ENCODE assay signal across 12 mouse cellular contexts in genomic region chr3:96312341-96313098, GRCm38 (mm10). TPM values are rescaled to one million over a fixed set of nuclear protein-coding genes. Genes with fewer than 3 reads are reported as not detected.
DNase-seq lines count a peak whose midpoint lies in the region; TF ChIP-seq lines count a peak whose summit lies in the region.
"Had no signal": no experiment of that assay in that cellular context is flagged by ENCODE, and none has a peak within 500 bp of the region (broad histone marks: within the 10 kb centered on the region; RNA-seq: fewer than 3 reads in every experiment).

No protein-coding gene starts in this region.

- DNase-seq in adrenal gland, postnatal 14 days = peak; percentile 46
- no peak for DNase-seq in adrenal gland, adult 8-10 months
- peak; percentile 17 for DNase-seq in layer of hippocampus, adult 8-10 months (ENCODE audit: low spot score in 2 of 2)
- no peak for DNase-seq in layer of hippocampus, adult 9-10 months (ENCODE audit: low spot score)
- peak; percentile 67 for DNase-seq in 3T3-L1 (ENCODE audit: low read depth, low spot score)
- peak; percentile 5 for DNase-seq in brain, embryonic 14.5 days (ENCODE audit: low read depth)
- no peak for DNase-seq in cerebellum, adult 18-20 months
- no peak for DNase-seq in gastrocnemius, adult 8-10 months (ENCODE audit: low spot score in 2 of 2)
- DNase-seq: adrenal gland, adult 2 months; liver, embryonic 13.5 days; lung, postnatal 4 days had no signal

- TF ChIP-seq CTCF in brain, embryonic 14.5 days (IDR thresholded peaks at IDR 0.05; ENCODE audit: borderline replicate concordance, extremely low read depth, insufficient read depth, insufficient read length) = no peak

- TF ChIP-seq POLR2A in brain, embryonic 14.5 days (IDR thresholded peaks at IDR 0.05; ENCODE audit: borderline replicate concordance, extremely low read depth, insufficient read depth, insufficient read length, poor library complexity, severe bottlenecking) = no peak

RNA-seq across cellular contexts. Expression of gene Fcgr1, which starts 18.8 kb away (rescaled TPM):
- total RNA-seq in adrenal gland, postnatal 14 days (2021) = 0.56 and 1.3 TPM in 2 replicates
- total RNA-seq in adrenal gland, adult 8-10 months (2022) = 1 to 10 TPM; 2.2 to 4.3 (median 3.3) TPM
- total RNA-seq in layer of hippocampus, adult 8-10 months (2022) = 1 to 10 TPM; 2.5 to 9.1 (median 5.3) TPM
- polyA plus RNA-seq in brain, embryonic 14.5 days (2012; rRNA removed) = 1.4 and 1.8 TPM in 2 replicates
- under 1 TPM in 1 of 4 experiments, not detected in 3; 0.70 TPM for total RNA-seq in gastrocnemius, adult 8-10 months (2022)
- polyA plus RNA-seq: G1E had no signal

RNA-seq across cellular contexts. Expression of gene Hist2h2bb, which starts 43.0 kb away (rescaled TPM):
- total RNA-seq in adrenal gland, postnatal 14 days (2021) = 370 and 432 TPM in 2 replicates
- 100 to 1,000 TPM in 1 of 4 experiments, 10 to 100 TPM in 3; 70.8 to 139 (median 88.2) TPM for total RNA-seq in adrenal gland, adult 8-10 months (2022)
- total RNA-seq in layer of hippocampus, adult 8-10 months (2022) = 100 to 1,000 TPM; 106 to 143 (median 138) TPM
- polyA plus RNA-seq in brain, embryonic 14.5 days (2012; rRNA removed) = 9.3 and 14.5 TPM in 2 replicates
- 10 to 100 TPM; 18.8 to 38.2 (median 24.3) TPM for total RNA-seq in gastrocnemius, adult 8-10 months (2022)
- polyA plus RNA-seq: adrenal gland, adult 2 months had no signal

RNA-seq across cellular contexts. Expression of gene Hist2h3b, which starts 44.1 kb away (rescaled TPM):
- 357 and 406 TPM in 2 replicates for total RNA-seq in adrenal gland, postnatal 14 days (2021)
- total RNA-seq in adrenal gland, adult 8-10 months (2022) = 100 to 1,000 TPM in 1 of 4 experiments, 10 to 100 TPM in 3; 50.3 to 108 (median 73.7) TPM
- total RNA-seq in layer of hippocampus, adult 8-10 months (2022) = 10 to 100 TPM; 32.1 to 53.8 (median 35.1) TPM
- 76.5 and 89.8 TPM in 2 replicates for polyA plus RNA-seq in brain, embryonic 14.5 days (2012; rRNA removed)
- total RNA-seq in gastrocnemius, adult 8-10 months (2022) = 10 to 100 TPM; 19.4 to 22.9 (median 20.8) TPM

RNA-seq across cellular contexts. Expression of gene Hist2h4, which starts 49.4 kb away (rescaled TPM):
- 54.1 and 56.9 TPM in 2 replicates for total RNA-seq in adrenal gland, postnatal 14 days (2021)
- total RNA-seq in adrenal gland, adult 8-10 months (2022) = 10 to 100 TPM; 27.4 to 37.9 (median 32.5) TPM
- 10 to 100 TPM; 25.1 to 32.1 (median 27.3) TPM for total RNA-seq in layer of hippocampus, adult 8-10 months (2022)
- 5.9 and 7.0 TPM in 2 replicates for polyA plus RNA-seq in brain, embryonic 14.5 days (2012; rRNA removed)
- 1 to 10 TPM; 5.6 to 8.2 (median 6.8) TPM for total RNA-seq in gastrocnemius, adult 8-10 months (2022)

Comparison
In these comparisons a context has a peak if more than half of its experiments do, and no peak if none do; other contexts are left out.
1. DNase-seq: peak in adrenal gland, postnatal 14 days (single experiment), layer of hippocampus, adult 8-10 months (2 of 2), 3T3-L1 (single experiment) and brain, embryonic 14.5 days (single experiment); none in adrenal gland, adult 8-10 months (single experiment), layer of hippocampus, adult 9-10 months (single experiment), cerebellum, adult 18-20 months (0 of 2) and gastrocnemius, adult 8-10 months (0 of 2).